Comparison of ENCODE assay signal across 22 mouse cellular contexts in the genomic region with DNA sequence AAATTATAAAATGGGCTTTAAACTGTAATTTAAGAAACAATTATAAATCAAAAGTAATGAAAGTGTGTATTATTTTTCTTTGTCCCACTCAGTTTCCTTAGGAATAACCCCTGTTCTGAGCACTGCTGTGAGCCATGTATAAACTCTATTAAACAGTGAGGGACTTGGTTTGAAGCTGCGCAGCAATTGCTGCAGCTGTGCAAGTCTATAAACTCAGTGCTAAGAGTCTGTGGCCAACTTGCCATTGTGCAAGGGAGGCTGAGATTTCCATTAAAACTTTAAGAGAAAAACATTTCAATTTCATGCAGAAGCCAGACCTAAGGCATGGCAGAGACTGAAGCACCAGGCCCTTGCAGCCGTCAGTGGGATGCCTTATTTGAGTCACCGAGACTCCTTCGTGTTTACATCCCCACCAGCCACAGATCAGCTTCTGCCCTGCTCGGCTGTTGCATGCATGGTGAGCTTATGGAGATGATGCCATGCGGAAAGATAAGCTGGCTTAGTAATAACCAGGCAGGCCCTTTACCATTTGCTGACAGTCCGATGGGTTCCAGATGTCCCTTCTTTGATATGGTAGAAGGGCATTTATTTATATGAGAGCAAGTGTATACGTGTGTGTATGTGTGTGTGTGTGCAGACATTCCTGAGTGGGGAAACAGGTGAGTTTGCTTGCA.
DNase-seq lines count a peak whose midpoint lies in the region; ATAC-seq and TF ChIP-seq lines count a peak whose summit lies in the region.
"Had no signal": no experiment of that assay in that cellular context is flagged by ENCODE, and none has a peak within 500 bp of the region (broad histone marks: within the 10 kb centered on the region; RNA-seq: fewer than 3 reads in every experiment).

No protein-coding gene starts in this region.

- 40% methylated on average over 8 of the region's 8 CpGs for WGBS in heart, embryonic 11.5 days (ENCODE audit: insufficient replicate concordance)
- 36% methylated on average over 8 of the region's 8 CpGs for whole genome bisulfite sequencing in heart, embryonic 16.5 days
- whole genome bisulfite sequencing in limb, embryonic 14.5 days, result 24% methylated on average over 8 of the region's 8 CpGs
- 77% methylated on average over 8 of the region's 8 CpGs for WGBS in forebrain, embryonic 11.5 days

- H3K27me3 ChIP-seq in heart, embryonic 11.5 days (ENCODE audit: control insufficient read depth, insufficient read depth, low read length), result no peaks in the 10 kb centered on the region
- H3K27me3 ChIP-seq in heart, embryonic 16.5 days (ENCODE audit: control insufficient read depth, insufficient read depth, low read length), result no peaks in the 10 kb centered on the region
- no peaks in the 10 kb centered on the region for H3K27me3 ChIP-seq in limb, embryonic 14.5 days (ENCODE audit: control insufficient read depth, insufficient read depth, low read length)
- no peaks in the 10 kb centered on the region for H3K27me3 ChIP-seq in forebrain, embryonic 11.5 days (ENCODE audit: control insufficient read depth, insufficient read depth, low read length)
- H3K27me3 ChIP-seq: embryonic facial prominence, embryonic 13.5 days; forebrain, embryonic 13.5 days; intestine, embryonic 15.5 days had no signal

- H3K36me3 ChIP-seq in heart, embryonic 11.5 days (ENCODE audit: control insufficient read depth, insufficient read depth, low read length), result no peaks in the 10 kb centered on the region
- 0 out of 2 replicates have a peak, but pooled peaks cover 2% of the 10 kb centered on the region for H3K36me3 ChIP-seq in heart, embryonic 16.5 days (ENCODE audit: control insufficient read depth, insufficient read depth)
- no peaks in the 10 kb centered on the region for H3K36me3 ChIP-seq in limb, embryonic 14.5 days (ENCODE audit: control insufficient read depth, insufficient read depth, low read length)
- H3K36me3 ChIP-seq in forebrain, embryonic 11.5 days (ENCODE audit: control insufficient read depth, insufficient read depth, low read length), result no peaks in the 10 kb centered on the region
- H3K36me3 ChIP-seq: hindbrain, embryonic 10.5 days; intestine, embryonic 15.5 days; midbrain, embryonic 10.5 days had no signal

- H3K9me3 ChIP-seq in heart, embryonic 11.5 days (replicated peaks; ENCODE audit: control insufficient read depth, low read length), result no peaks in the 10 kb centered on the region
- H3K9me3 ChIP-seq in heart, embryonic 16.5 days (replicated peaks; ENCODE audit: control insufficient read depth, low read length), result no peaks in the 10 kb centered on the region
- H3K9me3 ChIP-seq in limb, embryonic 14.5 days (ENCODE audit: control insufficient read depth, low read length), result no peaks in the 10 kb centered on the region
- H3K9me3 ChIP-seq in forebrain, embryonic 11.5 days (ENCODE audit: control insufficient read depth, low read length), result no peaks in the 10 kb centered on the region
- H3K9me3 ChIP-seq: embryonic facial prominence, embryonic 13.5 days; forebrain, embryonic 13.5 days; hindbrain, embryonic 10.5 days; intestine, embryonic 15.5 days; midbrain, embryonic 10.5 days had no signal

- no peak overlapping the region for H3K4me2 ChIP-seq in heart, embryonic 11.5 days
- H3K4me2 ChIP-seq in heart, embryonic 16.5 days (ENCODE audit: low read depth, low read length), result no peak overlapping the region
- H3K4me2 ChIP-seq in limb, embryonic 14.5 days (replicated peaks; ENCODE audit: low read depth, low read length, severe bottlenecking), result no peak overlapping the region
- no peak overlapping the region for H3K4me2 ChIP-seq in forebrain, embryonic 11.5 days (ENCODE audit: low read depth, low read length, severe bottlenecking)
- H3K4me2 ChIP-seq: embryonic facial prominence, embryonic 13.5 days; forebrain, embryonic 13.5 days; intestine, embryonic 15.5 days; liver, embryonic 11.5 days had no signal

- ATAC-seq in heart, embryonic 11.5 days (replicated peaks; ENCODE audit: insufficient number of reproducible peaks, low FRiP score, low TSS enrichment), result no peak
- ATAC-seq in heart, embryonic 16.5 days (replicated peaks; ENCODE audit: extremely low read depth, insufficient read depth, low FRiP score), result no peak
- peak; percentile 64 for ATAC-seq in limb, embryonic 14.5 days (ENCODE audit: low FRiP score, low read depth)
- no peak for ATAC-seq in forebrain, embryonic 11.5 days (replicated peaks; ENCODE audit: low FRiP score)
- ATAC-seq: CD4-positive, CD25-positive, alpha-beta regulatory T cell, adult 4 months; forebrain, embryonic 13.5 days; hindbrain, embryonic 16.5 days; intestine, embryonic 15.5 days had no signal

- H3K4me1 ChIP-seq in heart, embryonic 11.5 days (ENCODE audit: control insufficient read depth, insufficient read depth, low read length), result 0 out of 2 replicates have a peak, but pooled peaks cover 3% of the 10 kb centered on the region
- peaks cover 16% of the 10 kb centered on the region; the same call in 1 of the 2 replicates for H3K4me1 ChIP-seq in heart, embryonic 16.5 days (ENCODE audit: control insufficient read depth, insufficient read depth, low read length)
- H3K4me1 ChIP-seq in limb, embryonic 14.5 days (ENCODE audit: control insufficient read depth, insufficient read depth, low read length), result peaks cover 10% of the 10 kb centered on the region
- H3K4me1 ChIP-seq in forebrain, embryonic 11.5 days (replicated peaks; ENCODE audit: control insufficient read depth, insufficient read depth, low read length), result no peaks in the 10 kb centered on the region
- H3K4me1 ChIP-seq: forebrain, embryonic 13.5 days; hindbrain, embryonic 10.5 days; intestine, embryonic 15.5 days; midbrain, embryonic 10.5 days had no signal

- no peak overlapping the region for H3K9ac ChIP-seq in heart, embryonic 11.5 days (ENCODE audit: low read depth, low read length)
- no peak overlapping the region for H3K9ac ChIP-seq in heart, embryonic 16.5 days (ENCODE audit: low read length)
- H3K9ac ChIP-seq in limb, embryonic 14.5 days (ENCODE audit: low read depth, low read length, severe bottlenecking), result no peak overlapping the region
- H3K9ac ChIP-seq in forebrain, embryonic 11.5 days (ENCODE audit: low read length), result no peak overlapping the region
- H3K9ac ChIP-seq: embryonic facial prominence, embryonic 13.5 days; forebrain, embryonic 13.5 days; intestine, embryonic 15.5 days had no signal

- TF ChIP-seq POLR2A in limb, embryonic 14.5 days (IDR thresholded peaks at IDR 0.05; ENCODE audit: borderline replicate concordance, extremely low read depth, insufficient read depth, insufficient read length), result no peak

- no peak overlapping the region for H3K27ac ChIP-seq in heart, embryonic 11.5 days (ENCODE audit: low read depth, low read length)
- H3K27ac ChIP-seq in heart, embryonic 16.5 days (ENCODE audit: low read length), result peak overlapping the region; percentile 23; the same call in 1 of the 2 replicates
- H3K27ac ChIP-seq in limb, embryonic 14.5 days (replicated peaks; ENCODE audit: low read depth, low read length), result 0 out of 2 replicates have a peak overlapping the region, but pooled peaks have one; percentile 15
- H3K27ac ChIP-seq in forebrain, embryonic 11.5 days (ENCODE audit: low read depth, low read length), result no peak overlapping the region
- H3K27ac ChIP-seq: embryonic facial prominence, embryonic 13.5 days; forebrain, embryonic 13.5 days; gastrocnemius, adult 2 months; hindbrain, embryonic 10.5 days; intestine, embryonic 15.5 days; midbrain, embryonic 10.5 days had no signal

- no peak overlapping the region for H3K4me3 ChIP-seq in heart, embryonic 11.5 days (ENCODE audit: low read depth, low read length)
- no peak overlapping the region for H3K4me3 ChIP-seq in heart, embryonic 16.5 days (ENCODE audit: low read length)
- no peak overlapping the region for H3K4me3 ChIP-seq in limb, embryonic 14.5 days (replicated peaks; ENCODE audit: low read length)
- H3K4me3 ChIP-seq in forebrain, embryonic 11.5 days (ENCODE audit: low read depth, low read length), result no peak overlapping the region
- H3K4me3 ChIP-seq: embryonic facial prominence, embryonic 13.5 days; erythroblast, embryonic 14.5 days; forebrain, embryonic 13.5 days; gastrocnemius, adult 2 months; hindbrain, embryonic 10.5 days; intestine, embryonic 15.5 days; midbrain, embryonic 10.5 days had no signal

- DNase-seq in heart, adult 11 months, result peak; percentile 85
- DNase-seq in heart, adult 18-20 months, result no peak
- DNase-seq in MN1 (ENCODE audit: low spot score), result peak; percentile 67
- DNase-seq in limb, embryonic 14.5 days (ENCODE audit: low spot score), result peak; percentile 51
- DNase-seq in adrenal gland, adult 8-10 months, result no peak
- no peak for DNase-seq in forebrain, embryonic 11.5 days (ENCODE audit: low spot score)
- DNase-seq: cerebellum, adult 11 months; cerebellum, adult 9-11 months; gastrocnemius, adult 2 months; kidney, adult 9 months; lung, adult 18-20 months had no signal

Comparison
In these comparisons a context has a peak if more than half of its experiments do, and no peak if none do; other contexts are left out.
1. DNase-seq: peak in heart, adult 11 months (single experiment), MN1 (single experiment) and limb, embryonic 14.5 days (single experiment); none in heart, adult 18-20 months (0 of 2), adrenal gland, adult 8-10 months (single experiment) and forebrain, embryonic 11.5 days (single experiment).
2. H3K27ac ChIP-seq: peak in heart, embryonic 16.5 days (single experiment) and limb, embryonic 14.5 days (single experiment); none in heart, embryonic 11.5 days (single experiment) and forebrain, embryonic 11.5 days (single experiment).